Mouse (Mus musculus): ENCODE data around the gene D10Wsu102e. TPM values are rescaled to one million over a fixed set of nuclear protein-coding genes. Genes with fewer than 3 reads are reported as not detected.
A peak's percentile ranks its signal among the peaks of the same experiment; 100 is the strongest.

Gene D10Wsu102e
- polyA plus RNA-seq, 1 experiment = 0.75 TPM

DNA sequence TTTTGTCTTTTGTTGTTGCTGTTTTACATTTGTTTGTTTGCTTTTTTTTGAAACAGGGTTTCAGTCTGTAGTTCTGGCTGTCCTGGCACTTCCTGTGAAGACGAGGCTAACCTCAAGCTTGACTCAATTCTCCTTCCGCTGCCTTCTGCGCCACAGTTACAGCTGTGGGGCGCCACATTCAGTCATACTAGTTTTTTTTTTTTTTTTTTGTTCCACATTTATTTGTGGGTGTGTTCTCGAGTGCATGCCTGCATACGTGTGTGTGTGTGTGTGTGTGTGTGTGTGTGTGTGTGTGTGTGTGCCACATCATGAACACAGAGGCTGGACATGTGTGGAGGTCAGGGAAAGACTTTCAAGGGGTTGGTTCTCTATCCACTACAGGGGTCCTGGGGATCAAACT, 29.7 kb upstream of the D10Wsu102e start:
- peaks cover 98% of the 10 kb centered on the region for H3K79me2 ChIP-seq (ENCODE audit: control insufficient read depth, insufficient read depth)
- peaks cover 14% of the 10 kb centered on the region for H3K36me3 ChIP-seq (ENCODE audit: control insufficient read depth, insufficient read depth)
- H3ac ChIP-seq (ENCODE audit: control insufficient read depth, insufficient read length, low read depth) = no peak overlapping the region
- H3K79me3 ChIP-seq (ENCODE audit: low read depth) = peaks cover 46% of the 10 kb centered on the region
- TF ChIP-seq CEBPB (IDR thresholded peaks at IDR 0.05; ENCODE audit: low read depth) (no peak), MAX (IDR thresholded peaks at IDR 0.05) (no peak), FOSL1 (IDR thresholded peaks at IDR 0.05; ENCODE audit: insufficient read depth, low read length, poor library complexity, severe bottlenecking) (no peak), MYOD1 (IDR thresholded peaks at IDR 0.05; ENCODE audit: control insufficient read depth, insufficient read length, low read depth) (no peak), MYOG (IDR thresholded peaks at IDR 0.05; ENCODE audit: control insufficient read depth, extremely low read depth, insufficient read length) (no peak), USF1 (IDR thresholded peaks at IDR 0.05; ENCODE audit: low read depth) (no peak), CTCF (IDR thresholded peaks at IDR 0.05; ENCODE audit: control insufficient read depth, insufficient read depth, insufficient read length) (no peak)
- H3K4me3 ChIP-seq (ENCODE audit: insufficient read depth, poor library complexity, severe bottlenecking) = no peak overlapping the region
- H3K27me3 ChIP-seq (ENCODE audit: control insufficient read depth, insufficient read depth, insufficient read length) = no peaks in the 10 kb centered on the region

DNA sequence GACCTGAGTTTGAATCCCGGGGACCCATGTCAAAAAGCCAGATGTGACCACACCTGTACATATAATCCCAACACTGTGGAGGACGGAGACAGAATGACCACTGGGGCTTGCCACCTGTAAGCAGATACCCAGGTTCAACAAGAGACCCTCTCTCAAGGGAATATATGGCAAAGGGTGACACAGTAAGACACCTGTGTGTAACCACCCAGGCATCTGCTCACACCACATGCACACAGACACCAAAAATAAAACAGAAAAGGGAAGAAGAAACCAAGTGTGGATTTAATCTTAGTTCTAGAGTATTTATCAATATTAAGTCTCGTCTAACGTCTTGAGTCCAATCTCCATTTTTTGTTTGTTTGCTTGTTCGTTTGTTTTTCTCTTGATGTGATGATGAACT, 28.2 kb upstream of the D10Wsu102e start:
- no peak overlapping the region for H3K4me3 ChIP-seq (ENCODE audit: insufficient read depth, poor library complexity, severe bottlenecking)

DNA sequence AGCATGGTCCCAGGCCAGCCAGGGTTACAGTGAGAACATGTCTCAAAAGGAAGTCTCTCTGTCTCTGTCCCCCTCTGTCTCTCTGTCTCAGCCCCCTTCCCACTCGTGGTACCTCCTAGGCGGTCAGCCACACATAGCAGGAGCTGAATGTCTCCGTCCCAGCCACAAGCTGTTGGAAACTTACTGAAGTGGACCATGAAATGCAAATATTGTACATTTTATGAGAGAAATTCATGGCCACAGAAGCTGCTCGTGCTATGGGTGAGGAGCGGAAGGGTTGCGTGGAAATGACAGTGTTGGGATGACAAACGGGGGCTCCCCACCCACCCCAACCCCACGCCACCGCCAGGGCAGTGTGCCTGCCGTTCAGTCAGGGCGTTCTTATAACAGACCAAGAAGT, 27.4 kb upstream of the D10Wsu102e start:
- Histone ChIP-seq H3K27me3 (ENCODE audit: control insufficient read depth, insufficient read depth, insufficient read length) (no peaks in the 10 kb centered on the region), H3K79me3 (ENCODE audit: low read depth) (peaks cover 36% of the 10 kb centered on the region), H3K36me3 (ENCODE audit: control insufficient read depth, insufficient read depth) (peaks cover 11% of the 10 kb centered on the region), H3ac (ENCODE audit: control insufficient read depth, insufficient read length, low read depth) (no peak overlapping the region), H3K4me3 (ENCODE audit: insufficient read depth, poor library complexity, severe bottlenecking) (no peak overlapping the region), H3K79me2 (ENCODE audit: control insufficient read depth, insufficient read depth) (peaks cover 95% of the 10 kb centered on the region)
- TF ChIP-seq USF1 (IDR thresholded peaks at IDR 0.05; ENCODE audit: low read depth) (no peak), MYOG (IDR thresholded peaks at IDR 0.05; ENCODE audit: control insufficient read depth, extremely low read depth, insufficient read length) (no peak), MYOD1 (IDR thresholded peaks at IDR 0.05; ENCODE audit: control insufficient read depth, insufficient read length, low read depth) (no peak), FOSL1 (IDR thresholded peaks at IDR 0.05; ENCODE audit: insufficient read depth, low read length, poor library complexity, severe bottlenecking) (no peak), MAX (IDR thresholded peaks at IDR 0.05) (no peak), CEBPB (IDR thresholded peaks at IDR 0.05; ENCODE audit: low read depth) (no peak), CTCF (IDR thresholded peaks at IDR 0.05; ENCODE audit: control insufficient read depth, insufficient read depth, insufficient read length) (no peak)

More for the DNA sequence above, 28.2 kb upstream of the D10Wsu102e start:
- Histone ChIP-seq H3ac (ENCODE audit: control insufficient read depth, insufficient read length, low read depth) (no peak overlapping the region), H3K79me2 (ENCODE audit: control insufficient read depth, insufficient read depth) (peaks cover 100% of the 10 kb centered on the region), H3K36me3 (ENCODE audit: control insufficient read depth, insufficient read depth) (peaks cover 11% of the 10 kb centered on the region), H3K79me3 (ENCODE audit: low read depth) (peaks cover 40% of the 10 kb centered on the region), H3K27me3 (ENCODE audit: control insufficient read depth, insufficient read depth, insufficient read length) (no peaks in the 10 kb centered on the region)
- no peak for TF ChIP-seq MYOG (IDR thresholded peaks at IDR 0.05; ENCODE audit: control insufficient read depth, extremely low read depth, insufficient read length)
- no peak for TF ChIP-seq MAX (IDR thresholded peaks at IDR 0.05)
- TF ChIP-seq FOSL1 (IDR thresholded peaks at IDR 0.05; ENCODE audit: insufficient read depth, low read length, poor library complexity, severe bottlenecking) = no peak
- no peak for TF ChIP-seq CEBPB (IDR thresholded peaks at IDR 0.05; ENCODE audit: low read depth)
- no peak for TF ChIP-seq USF1 (IDR thresholded peaks at IDR 0.05; ENCODE audit: low read depth)
- TF ChIP-seq CTCF (IDR thresholded peaks at IDR 0.05; ENCODE audit: control insufficient read depth, insufficient read depth, insufficient read length) = no peak
- TF ChIP-seq MYOD1 (IDR thresholded peaks at IDR 0.05; ENCODE audit: control insufficient read depth, insufficient read length, low read depth) = no peak

DNA sequence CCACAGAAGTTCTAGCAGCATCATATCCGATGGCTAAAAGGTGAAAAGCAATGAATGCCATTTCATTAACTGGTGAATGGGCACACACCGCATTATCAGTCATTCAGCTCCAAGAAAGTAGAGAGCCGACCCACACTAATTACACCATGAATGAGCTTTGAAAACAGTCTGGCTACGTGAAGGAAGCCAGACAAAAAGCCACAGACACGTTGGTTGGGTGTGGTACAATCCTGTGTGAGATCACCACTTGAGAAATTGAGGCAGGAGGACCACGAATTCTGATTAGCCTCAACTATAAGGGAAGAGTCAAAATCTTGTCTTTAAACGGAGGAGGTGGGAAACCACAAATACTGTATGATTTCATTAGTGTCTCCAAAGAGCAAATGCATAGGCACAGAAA, 23.7 kb upstream of the D10Wsu102e start:
- Histone ChIP-seq H3K79me3 (ENCODE audit: low read depth) (peaks cover 22% of the 10 kb centered on the region), H3K4me3 (ENCODE audit: insufficient read depth, poor library complexity, severe bottlenecking) (peak overlapping the region; percentile 60), H3ac (ENCODE audit: control insufficient read depth, insufficient read length, low read depth) (peak overlapping the region; percentile 30), H3K27me3 (ENCODE audit: control insufficient read depth, insufficient read depth, insufficient read length) (no peaks in the 10 kb centered on the region), H3K36me3 (ENCODE audit: control insufficient read depth, insufficient read depth) (peaks cover 11% of the 10 kb centered on the region), H3K79me2 (ENCODE audit: control insufficient read depth, insufficient read depth) (peaks cover 57% of the 10 kb centered on the region)
- TF ChIP-seq USF1 (IDR thresholded peaks at IDR 0.05; ENCODE audit: low read depth) = no peak
- TF ChIP-seq MAX (IDR thresholded peaks at IDR 0.05) = no peak

DNA sequence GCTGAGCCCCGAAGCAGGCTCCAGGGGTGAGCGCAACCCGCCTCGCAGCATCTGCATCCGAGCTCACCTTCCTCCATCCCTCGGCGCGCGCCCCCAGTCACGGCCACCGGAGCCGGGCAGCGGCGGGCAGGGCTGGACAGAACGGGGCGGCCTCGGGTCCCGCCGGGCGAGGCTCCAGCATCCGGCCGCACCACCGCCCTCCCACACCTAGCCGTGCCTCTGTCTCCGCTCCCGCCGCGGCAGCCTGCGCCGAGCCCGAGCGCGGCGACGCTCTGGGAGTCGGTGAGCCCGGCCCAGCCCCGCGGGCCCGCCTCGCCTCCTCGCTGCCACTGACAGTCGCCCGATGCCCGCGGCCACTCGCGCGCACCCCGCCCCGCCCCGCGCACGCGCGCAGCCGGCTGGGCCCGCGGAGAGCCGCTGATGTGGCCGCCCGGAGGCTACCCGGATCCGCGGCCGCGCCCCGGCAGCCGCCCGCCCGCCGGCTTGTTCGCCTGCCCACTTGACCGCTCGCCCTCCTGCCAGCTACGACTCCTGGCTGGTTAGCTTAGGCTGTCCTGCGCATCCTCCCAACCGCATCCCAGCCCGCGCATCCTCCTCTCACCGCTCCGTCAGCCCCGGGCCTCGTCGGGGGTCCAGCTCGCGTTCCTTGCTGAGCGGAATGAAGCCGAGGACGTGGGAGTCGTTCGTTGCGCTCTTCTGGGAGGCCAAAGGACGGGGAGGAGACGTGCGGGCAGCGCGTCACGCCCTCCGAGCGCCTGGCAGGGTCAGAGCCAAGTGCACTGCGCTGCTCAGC, 22.7 kb upstream of the D10Wsu102e start, which contains the start of gene Slc41a2:
Gene Slc41a2 (minus strand): TSS at position 724 of the 793 bp plus-strand sequence.
- H3K27me3 ChIP-seq (ENCODE audit: control insufficient read depth, insufficient read depth, insufficient read length) = no peaks in the 10 kb centered on the region

More for the DNA sequence above, 22.7 kb upstream of the D10Wsu102e start, which contains the start of gene Slc41a2:
- Histone ChIP-seq H3K79me3 (ENCODE audit: low read depth) (peaks cover 19% of the 10 kb centered on the region), H3K4me3 (ENCODE audit: insufficient read depth, poor library complexity, severe bottlenecking) (peak within 1 kb of the TSS; percentile 60), H3K36me3 (ENCODE audit: control insufficient read depth, insufficient read depth) (peaks cover 4% of the 10 kb centered on the region), H3K79me2 (ENCODE audit: control insufficient read depth, insufficient read depth) (peaks cover 47% of the 10 kb centered on the region), H3ac (ENCODE audit: control insufficient read depth, insufficient read length, low read depth) (peak within 1 kb of the TSS; percentile 82)
- TF ChIP-seq MYOG (IDR thresholded peaks at IDR 0.05; ENCODE audit: control insufficient read depth, extremely low read depth, insufficient read length) = no peak
- no peak for TF ChIP-seq CEBPB (IDR thresholded peaks at IDR 0.05; ENCODE audit: low read depth)
- TF ChIP-seq FOSL1 (IDR thresholded peaks at IDR 0.05; ENCODE audit: insufficient read depth, low read length, poor library complexity, severe bottlenecking) = no peak
- no peak for TF ChIP-seq MAX (IDR thresholded peaks at IDR 0.05)
- TF ChIP-seq USF1 (IDR thresholded peaks at IDR 0.05; ENCODE audit: low read depth) = no peak
- no peak for TF ChIP-seq CTCF (IDR thresholded peaks at IDR 0.05; ENCODE audit: control insufficient read depth, insufficient read depth, insufficient read length)
- no peak for TF ChIP-seq MYOD1 (IDR thresholded peaks at IDR 0.05; ENCODE audit: control insufficient read depth, insufficient read length, low read depth)

All from C2C12 (cell line).